Mouse (Mus musculus): ENCODE measurements around the gene Suclg2.

The Suclg2 gene

GRCm38 (mm10) chr6:95552339-95552950, 166.2 kb downstream of the Suclg2 start:
- no peak for DNase-seq

- DNase-seq = no peak
These were observed 167.6 kb downstream of the Suclg2 start for GRCm38 (mm10) chr6:95551000-95551399.

- DNase-seq = peak; percentile 5
These were observed 172.3 kb downstream of the Suclg2 start for GRCm38 (mm10) chr6:95546189-95546832.

DNA sequence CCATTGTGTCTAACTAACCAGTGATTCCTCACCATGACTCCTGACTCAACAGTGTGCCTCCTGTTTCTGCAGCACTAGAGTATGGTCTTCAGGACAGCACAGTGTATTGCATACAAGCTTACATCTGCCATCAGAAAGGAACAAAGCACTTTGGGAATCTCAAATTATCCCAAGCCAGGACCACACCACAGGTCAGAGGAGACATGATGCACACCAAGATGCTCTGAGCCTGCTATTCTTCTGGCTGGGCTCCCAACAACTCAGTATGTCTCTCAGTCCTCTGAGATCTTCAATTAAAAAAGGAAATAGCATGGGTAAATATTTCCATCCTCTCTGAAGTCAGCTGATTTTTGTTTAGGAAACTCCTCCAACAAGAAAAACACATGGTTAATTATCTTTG, 172.9 kb downstream of the Suclg2 start:
- peak; percentile 5 for DNase-seq

DNA sequence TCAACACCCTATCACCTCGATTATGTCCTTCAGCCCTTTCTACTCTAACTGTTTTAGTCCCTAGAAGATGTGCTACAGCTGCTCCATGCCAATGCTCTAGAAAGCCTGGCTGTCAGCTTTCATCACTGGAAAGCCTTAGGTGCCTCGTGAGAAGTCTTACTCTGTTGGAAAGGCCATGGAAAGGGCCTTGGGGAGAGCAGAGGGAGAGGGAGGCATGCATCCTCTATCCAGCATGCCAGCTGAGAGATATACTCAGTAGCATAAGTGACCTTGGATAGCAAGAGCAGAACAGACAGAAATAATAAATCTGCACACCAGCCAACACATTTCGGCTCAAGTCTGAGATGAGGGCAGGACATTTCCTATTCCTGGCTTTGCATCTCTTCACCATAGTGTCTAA, 173.3 kb downstream of the Suclg2 start:
- no peak for DNase-seq

GRCm38 (mm10) chr6:95535191-95535590, 183.4 kb downstream of the Suclg2 start:
- no peak for DNase-seq

- peak; percentile 28 for DNase-seq
These were observed 198.8 kb downstream of the Suclg2 start for GRCm38 (mm10) chr6:95519846-95520245.

GRCm38 (mm10) chr6:95518406-95518805, 200.2 kb downstream of the Suclg2 start:
- DNase-seq = no peak

GRCm38 (mm10) chr6:95515721-95516120, 202.9 kb downstream of the Suclg2 start:
- no peak for DNase-seq

DNA sequence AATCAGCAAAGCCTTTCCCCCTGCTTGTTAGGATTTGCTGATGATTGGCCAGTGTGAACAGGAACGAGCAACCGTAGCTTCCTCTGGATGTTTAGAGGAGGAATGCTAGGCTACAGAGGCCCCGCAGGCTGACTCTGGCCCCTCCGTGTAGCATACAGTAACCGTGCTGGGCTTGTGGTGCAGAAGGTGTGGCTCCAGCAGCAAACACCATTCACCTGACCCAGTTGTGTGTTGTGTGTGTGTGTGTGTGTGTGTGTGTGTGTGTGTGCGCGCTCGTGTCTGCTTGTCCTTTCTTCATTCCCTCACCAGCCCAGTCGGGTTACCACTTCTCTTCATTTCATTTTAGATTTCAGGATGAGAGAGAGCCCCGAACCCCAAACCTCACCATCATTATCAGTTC, 203.9 kb downstream of the Suclg2 start:
- no peak for DNase-seq

DNA sequence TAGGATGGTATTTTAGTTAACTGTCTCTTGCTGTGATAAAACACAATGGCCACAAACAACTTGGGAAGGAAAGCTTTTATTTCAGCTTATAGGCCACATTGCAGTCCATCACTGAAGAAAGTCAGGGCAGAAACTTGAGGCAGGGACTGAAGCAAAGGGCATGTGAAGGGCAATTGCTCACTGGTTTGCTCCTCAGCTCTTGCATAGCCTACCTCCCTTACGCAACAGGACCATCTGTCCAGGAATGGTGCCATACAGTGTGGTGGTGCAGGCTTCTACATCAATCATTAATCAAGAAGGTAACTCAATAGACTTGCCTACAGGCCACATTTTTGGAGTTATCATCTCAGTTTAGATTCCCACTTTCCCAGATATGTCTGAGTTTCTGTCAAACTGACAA, 206.9 kb downstream of the Suclg2 start:
- no peak for DNase-seq

GRCm38 (mm10) chr6:95500771-95501170, 217.8 kb downstream of the Suclg2 start:
- DNase-seq = no peak

- DNase-seq = no peak
These were observed 219.0 kb downstream of the Suclg2 start for GRCm38 (mm10) chr6:95499639-95500038.

DNA sequence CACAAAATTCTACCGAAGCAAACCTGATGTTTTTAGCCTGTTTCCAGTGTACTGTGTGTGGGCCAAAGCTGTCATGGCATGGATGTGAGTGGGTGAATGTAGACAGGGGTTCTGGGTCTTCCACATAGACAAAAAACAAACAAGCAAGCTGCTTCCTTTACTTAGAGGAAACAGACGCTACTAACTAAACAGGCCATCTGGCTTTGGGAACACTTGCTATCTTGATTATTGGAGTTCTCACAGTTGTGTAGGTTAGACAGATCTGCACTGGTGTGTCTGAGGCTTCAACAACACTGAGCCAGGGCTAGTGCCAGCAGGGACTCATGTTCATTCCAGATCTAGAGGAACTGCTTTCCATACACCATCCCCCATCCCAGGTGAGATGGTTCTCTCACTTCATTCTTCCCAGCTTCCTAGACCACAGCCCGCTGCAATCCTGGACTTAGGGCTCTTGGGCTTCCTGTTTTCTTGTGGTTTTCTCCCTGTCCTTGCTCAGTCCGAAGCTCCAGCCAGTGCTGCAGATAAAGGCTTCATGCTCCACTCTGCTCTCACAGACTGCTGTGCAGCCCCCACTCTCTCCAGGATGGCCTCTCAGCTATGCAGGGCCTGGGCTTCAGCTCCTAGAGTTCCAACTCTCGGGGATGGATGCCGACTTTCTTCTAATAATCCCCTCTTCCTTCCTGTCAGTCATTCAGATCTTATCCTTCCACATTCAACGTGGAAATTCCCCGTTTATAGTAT, 226.2 kb downstream of the Suclg2 start:
- DNase-seq = no peak

- DNase-seq = no peak
These were observed 227.6 kb downstream of the Suclg2 start for GRCm38 (mm10) chr6:95491043-95491442.

- DNase-seq = no peak
These were observed 232.8 kb downstream of the Suclg2 start for GRCm38 (mm10) chr6:95485791-95486190.

DNA sequence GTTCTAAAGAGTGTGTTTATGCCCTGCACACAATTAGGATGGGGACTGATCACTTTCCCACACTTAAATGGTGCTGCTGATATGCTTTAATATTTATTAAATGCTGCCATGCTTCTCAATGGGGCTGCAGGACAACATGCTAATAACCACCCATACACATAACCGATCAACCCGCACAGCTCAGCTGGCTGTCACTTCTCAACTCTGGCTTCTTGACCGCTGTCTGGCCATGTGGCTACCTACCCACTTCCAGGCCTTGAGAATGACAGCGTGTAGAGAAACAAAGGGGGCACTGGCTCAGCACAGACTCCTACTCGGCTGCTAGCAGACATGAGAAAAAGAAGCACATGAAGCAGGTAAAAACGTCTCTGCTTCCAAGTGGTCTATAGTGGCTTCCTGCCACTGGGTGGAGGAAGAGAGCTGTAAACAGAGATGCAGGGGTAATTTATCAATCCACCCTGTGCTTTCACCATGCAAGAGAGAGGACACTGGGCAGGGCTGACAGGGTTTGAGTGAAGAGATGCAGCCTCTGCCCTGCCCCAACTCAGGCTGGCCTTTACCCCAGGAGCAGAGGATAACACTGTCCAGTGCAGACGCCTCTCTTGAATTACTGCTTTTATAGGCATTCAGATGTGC, 234.3 kb downstream of the Suclg2 start:
- peak; percentile 52 for DNase-seq

- no peak for DNase-seq
These were observed 234.9 kb downstream of the Suclg2 start for GRCm38 (mm10) chr6:95483686-95484085.

GRCm38 (mm10) chr6:95483127-95483526, 235.5 kb downstream of the Suclg2 start:
- no peak for DNase-seq

DNA sequence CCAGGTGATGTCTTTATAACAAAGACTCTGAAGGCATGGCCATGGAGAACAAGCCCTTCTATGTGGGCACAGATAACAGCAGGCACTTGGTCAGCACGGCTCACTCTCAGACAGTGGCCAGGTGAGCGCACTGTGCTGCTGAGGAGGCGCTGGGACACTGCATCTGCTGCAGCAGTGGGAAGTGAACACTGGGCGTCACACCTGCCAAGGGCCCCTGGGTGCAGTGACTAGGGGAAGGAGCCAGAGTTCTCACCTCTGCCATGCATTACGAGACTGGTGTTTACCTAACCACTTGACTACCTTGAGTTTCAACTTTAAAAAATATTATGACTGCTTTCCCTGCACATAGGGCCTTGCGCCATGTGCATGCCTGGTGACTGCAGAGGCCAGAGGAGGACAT, 238.8 kb downstream of the Suclg2 start:
- no peak for DNase-seq

GRCm38 (mm10) chr6:95469521-95469920, 249.1 kb downstream of the Suclg2 start:
- DNase-seq = no peak

DNA sequence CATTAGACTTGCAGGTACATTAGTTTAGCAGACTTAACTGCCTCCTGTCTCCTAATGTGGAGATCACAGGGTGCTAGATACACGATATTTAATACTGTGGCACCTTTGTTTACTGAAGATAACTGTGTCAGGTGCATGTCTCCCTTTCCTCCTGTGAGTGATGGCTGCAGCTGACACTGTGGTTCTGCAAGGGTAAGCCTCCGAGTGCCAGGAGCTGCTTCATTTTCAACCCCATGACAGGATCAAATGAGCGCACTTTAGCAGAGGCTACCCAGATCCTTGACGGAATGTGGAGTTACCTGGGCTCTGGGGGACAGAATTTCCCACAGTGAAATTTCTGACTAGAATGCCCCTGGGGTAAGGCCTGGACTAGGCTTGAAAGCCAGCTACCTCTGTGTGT, 253.3 kb downstream of the Suclg2 start:
- no peak for DNase-seq

DNA sequence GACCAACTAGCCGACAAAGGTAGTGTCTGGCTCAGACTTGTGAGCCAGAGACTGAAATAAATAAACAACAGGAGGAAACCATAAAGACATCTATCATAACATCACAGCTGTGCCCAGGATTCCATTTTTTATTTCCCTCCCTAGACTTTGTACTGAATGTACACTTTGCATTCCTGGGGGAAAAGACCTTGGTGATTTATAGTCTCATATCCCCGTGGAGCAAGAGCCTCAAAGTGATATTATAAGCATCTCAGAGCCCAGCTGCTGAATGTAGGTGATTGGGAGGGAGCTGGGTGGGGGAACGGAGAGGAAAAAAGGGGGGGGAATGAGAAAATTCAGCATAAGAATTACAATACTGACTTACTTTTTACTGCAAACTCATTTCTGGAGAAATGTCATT, 259.2 kb downstream of the Suclg2 start:
- DNase-seq = no peak

- no peak for DNase-seq
These were observed 272.4 kb downstream of the Suclg2 start for GRCm38 (mm10) chr6:95446151-95446550.
